Comparison of ENCODE assay signal across 24 mouse cellular contexts in genomic region chr10:84928465-84928864, GRCm38 (mm10). TPM values are rescaled to one million over a fixed set of nuclear protein-coding genes. Genes with fewer than 3 reads are reported as not detected.
DNase-seq lines count a peak whose midpoint lies in the region; ATAC-seq lines count a peak whose summit lies in the region.
"Had no signal": no experiment of that assay in that cellular context is flagged by ENCODE, and none has a peak within 500 bp of the region (broad histone marks: within the 10 kb centered on the region; RNA-seq: fewer than 3 reads in every experiment).

No protein-coding gene starts in this region.

- no peaks in the 10 kb centered on the region for H3K36me3 ChIP-seq in intestine, embryonic 15.5 days

- H3K9ac ChIP-seq in intestine, embryonic 15.5 days = no peak overlapping the region
- H3K9ac ChIP-seq: embryonic facial prominence, embryonic 12.5 days; forebrain, embryonic 13.5 days; forebrain, embryonic 15.5 days; forebrain, postnatal 0 days had no signal

- ATAC-seq in CD4-positive, CD25-positive, alpha-beta regulatory T cell, adult 4 months = peak; percentile 42
- no peak for ATAC-seq in intestine, embryonic 15.5 days
- ATAC-seq: activated CD4-positive, CD25-positive, alpha-beta regulatory T cell, adult 4 months; forebrain, embryonic 13.5 days; forebrain, embryonic 15.5 days; forebrain, postnatal 0 days; Patski had no signal

- no peak overlapping the region for H3K4me2 ChIP-seq in intestine, embryonic 15.5 days (replicated peaks)
- H3K4me2 ChIP-seq: embryonic facial prominence, embryonic 12.5 days; forebrain, embryonic 13.5 days; forebrain, embryonic 15.5 days had no signal

- peak; percentile 70 for DNase-seq in heart, adult 11 months
- DNase-seq in heart, postnatal 4 days = no peak
- DNase-seq in induced T-regulatory cell, adult 2 months (ENCODE audit: low read depth) = peak; percentile 8
- DNase-seq in spleen, postnatal 36 days (ENCODE audit: low spot score in 2 of 2) = no peak
- no peak for DNase-seq in right cerebral cortex, adult 18-20 months
- DNase-seq: adrenal gland, adult 8-10 months; adrenal gland, postnatal 14 days; adrenal gland, postnatal 36 days; B cell, adult 2 months; cerebellum, adult 11-12 months; cerebellum, adult 2 months; cerebellum, adult 9-10 months; cerebellum, postnatal 10 days; cerebellum, postnatal 25 days; forebrain, postnatal 0 days had no signal

- no peak overlapping the region for H3K4me3 ChIP-seq in intestine, embryonic 15.5 days (replicated peaks)
- H3K4me3 ChIP-seq: embryonic facial prominence, embryonic 10.5 days; embryonic facial prominence, embryonic 12.5 days; forebrain, embryonic 13.5 days; forebrain, embryonic 15.5 days had no signal

- peaks cover 5% of the 10 kb centered on the region; the same call in 1 of the 2 replicates for H3K4me1 ChIP-seq in intestine, embryonic 15.5 days (replicated peaks)
- H3K4me1 ChIP-seq: embryonic facial prominence, embryonic 10.5 days; forebrain, embryonic 15.5 days had no signal

- WGBS in intestine, embryonic 15.5 days = 77% methylated on average over 4 of the region's 4 CpGs

- H3K9me3 ChIP-seq in intestine, embryonic 15.5 days = no peaks in the 10 kb centered on the region
- H3K9me3 ChIP-seq: embryonic facial prominence, embryonic 10.5 days; embryonic facial prominence, embryonic 12.5 days; forebrain, embryonic 13.5 days; forebrain, embryonic 15.5 days; G1E had no signal

- no peaks in the 10 kb centered on the region for H3K27me3 ChIP-seq in intestine, embryonic 15.5 days (replicated peaks)
- H3K27me3 ChIP-seq: embryonic facial prominence, embryonic 12.5 days; forebrain, embryonic 13.5 days; forebrain, embryonic 15.5 days; Patski had no signal

- H3K27ac ChIP-seq in intestine, embryonic 15.5 days = no peak overlapping the region
- H3K27ac ChIP-seq: embryonic facial prominence, embryonic 10.5 days; embryonic facial prominence, embryonic 12.5 days; forebrain, embryonic 13.5 days; forebrain, embryonic 15.5 days had no signal

RNA-seq across cellular contexts. Expression of gene Ric8b, which starts 11.0 kb away (rescaled TPM):
- 10 to 100 TPM; 19.9 to 21.2 TPM for total RNA-seq in heart, postnatal 4 days (2021)
- 1 to 10 TPM; 6.3 to 7.2 TPM for polyA plus RNA-seq in CD4-positive, CD25-positive, alpha-beta regulatory T cell, adult 4 months (2017; shearing (Covaris generic))
- 17.2 and 18.0 TPM in 2 replicates for polyA plus RNA-seq in intestine, embryonic 15.5 days (2015; fragmentation: Nextera tagmentation; extraction: Ambion mirVana)

Comparison
In these comparisons a context has a peak if more than half of its experiments do, and no peak if none do; other contexts are left out.
1. DNase-seq: peak in heart, adult 11 months (single experiment) and induced T-regulatory cell, adult 2 months (single experiment); none in heart, postnatal 4 days (single experiment), spleen, postnatal 36 days (0 of 2) and right cerebral cortex, adult 18-20 months (single experiment).